Mouse (Mus musculus) layer of hippocampus, adult 8-10 months (tissue): Measurements from ENCODE around the gene Tmem167. TPM values are rescaled to one million over a fixed set of nuclear protein-coding genes. Genes with fewer than 3 reads are reported as not detected.
A peak's percentile ranks its signal among the peaks of the same experiment; 100 is the strongest.
"Not testable (repeated sequence)": the region's sequence is repeated elsewhere in the genome, so short reads cannot be mapped to it uniquely, and the experiment has no call there.

Source experiments
- DNase-seq, 2 experiments: peaks; one replicate each; pipeline ENCODE4 v3.0.0; 2022; ENCODE audit warnings: low spot score in 2 of 2
- total RNA-seq, 4 experiments: library from RNA; stranded (reverse); gene quantifications; 2 replicates each; pipeline ENCODE4 v1.2.4; 2022

Gene Tmem167
- total RNA-seq = 10 to 100 TPM; 22.0 to 23.8 (median 23.2) TPM

GRCm38 (mm10) chr13:90088962-90089824 lies at the start of gene Tmem167, which contains the start of gene Xrcc4:
Gene Tmem167, plus strand, starts transcription at chr13:90089123.
Gene Xrcc4, minus strand, starts transcription at chr13:90089608.
- peak; percentile 98 to 99 for DNase-seq

DNA sequence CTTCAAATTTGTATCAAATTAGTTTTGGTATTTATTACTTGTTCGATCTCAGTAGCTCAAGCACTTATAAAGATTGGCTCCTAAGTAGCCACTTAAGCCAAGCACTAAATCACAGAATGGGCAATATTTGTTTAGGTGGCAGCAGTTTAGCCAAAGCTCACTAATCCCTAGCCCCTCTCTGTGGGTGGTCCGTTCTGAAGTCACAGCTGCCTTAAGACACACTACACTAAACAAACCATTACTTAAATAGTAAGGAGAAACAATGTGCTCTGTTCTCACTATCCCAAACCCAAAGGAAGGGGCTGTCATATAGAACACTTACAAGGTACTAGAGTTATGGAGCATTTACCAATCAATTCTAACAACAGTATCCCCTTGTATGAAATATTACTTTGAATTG lies 49.3 kb upstream of the Tmem167 start:
- DNase-seq = no peak

DNA sequence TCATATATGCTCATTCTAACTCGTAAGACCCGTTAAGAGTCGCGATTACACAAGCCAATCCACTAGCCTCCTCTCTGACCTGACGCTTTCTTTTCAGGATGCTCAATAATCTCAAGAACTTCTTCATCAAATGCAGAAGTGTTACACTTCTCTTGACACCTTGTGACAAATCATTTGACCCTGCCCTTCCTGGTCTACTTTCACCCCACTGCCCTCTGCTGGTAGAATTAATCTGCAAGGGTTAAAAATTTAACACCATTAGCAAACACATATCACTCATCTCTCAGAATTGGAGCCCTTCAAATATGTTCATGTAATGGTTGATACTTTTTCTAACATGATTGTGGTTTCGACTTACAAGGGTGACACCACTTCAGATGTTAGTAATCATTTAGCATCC lies 37.2 kb upstream of the Tmem167 start:
- no peak for DNase-seq

- no peak for DNase-seq
These were observed 36.5 kb upstream of the Tmem167 start for GRCm38 (mm10) chr13:90052408-90052807.

DNA sequence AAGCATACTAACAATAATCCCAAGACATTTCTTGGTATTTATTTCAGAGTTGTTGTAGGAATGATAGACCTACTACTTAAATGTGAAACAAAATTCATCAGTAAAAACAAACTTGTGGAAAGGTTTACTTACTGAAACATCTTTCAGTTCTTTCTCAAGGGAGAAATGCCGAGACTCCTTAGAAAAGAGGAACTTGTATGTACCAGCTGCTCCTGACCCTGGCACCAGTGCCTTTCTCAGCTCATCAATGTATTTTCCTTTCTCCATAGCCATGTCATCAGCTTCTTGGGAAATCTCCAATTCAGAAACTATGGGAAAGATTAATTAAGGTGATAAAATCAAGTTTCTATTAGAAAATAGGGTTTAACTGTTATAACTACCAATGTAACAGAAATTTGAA lies 27.0 kb upstream of the Tmem167 start:
- no peak for DNase-seq

GRCm38 (mm10) chr13:90089825-90090183 lies 881 bp downstream of the Tmem167 start:
- DNase-seq = no peak

GRCm38 (mm10) chr13:90101514-90101913 lies 12.6 kb downstream of the Tmem167 start:
- no peak for DNase-seq

DNA sequence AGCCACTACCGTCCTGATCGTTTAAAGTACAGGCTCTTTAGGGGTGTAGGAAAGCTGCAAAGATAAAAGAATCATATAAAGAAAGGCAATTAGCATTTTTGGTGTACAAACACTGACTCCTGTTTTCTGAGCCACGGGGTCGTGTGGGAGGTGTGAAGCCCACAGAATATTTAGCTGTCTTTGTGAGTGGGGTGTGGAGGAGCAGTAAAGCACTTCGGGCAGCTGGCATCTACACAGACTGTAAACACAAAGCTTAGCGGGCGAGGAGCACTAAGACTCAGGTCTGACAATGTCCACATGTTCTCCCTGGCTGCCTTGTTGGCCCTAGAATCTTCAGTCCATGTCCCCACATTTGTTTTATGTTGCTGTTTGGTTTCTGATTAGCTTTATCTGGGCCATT lies 17.2 kb downstream of the Tmem167 start:
- no peak for DNase-seq

DNA sequence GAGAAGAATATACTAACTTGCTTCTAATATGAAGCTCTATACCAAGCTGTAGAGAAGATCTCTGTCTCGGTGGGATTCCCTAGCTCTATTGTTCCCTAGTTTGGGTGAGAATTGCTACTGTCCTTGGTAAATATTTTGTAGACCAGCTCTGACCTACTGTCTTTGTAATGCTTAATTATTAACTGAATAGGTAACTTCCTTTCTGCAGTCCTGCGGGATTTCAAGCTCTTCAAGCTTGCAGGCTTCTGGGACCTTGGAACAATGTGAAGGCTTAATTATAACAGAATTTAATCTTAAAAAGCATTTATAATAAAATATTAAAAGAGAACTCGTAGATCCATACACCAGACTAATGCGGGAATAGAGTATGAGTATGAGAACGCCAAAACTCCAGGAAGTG lies 19.8 kb downstream of the Tmem167 start:
- DNase-seq = not testable (repeated sequence)

- no peak for DNase-seq
These were observed 22.8 kb downstream of the Tmem167 start for GRCm38 (mm10) chr13:90111681-90112080.

DNA sequence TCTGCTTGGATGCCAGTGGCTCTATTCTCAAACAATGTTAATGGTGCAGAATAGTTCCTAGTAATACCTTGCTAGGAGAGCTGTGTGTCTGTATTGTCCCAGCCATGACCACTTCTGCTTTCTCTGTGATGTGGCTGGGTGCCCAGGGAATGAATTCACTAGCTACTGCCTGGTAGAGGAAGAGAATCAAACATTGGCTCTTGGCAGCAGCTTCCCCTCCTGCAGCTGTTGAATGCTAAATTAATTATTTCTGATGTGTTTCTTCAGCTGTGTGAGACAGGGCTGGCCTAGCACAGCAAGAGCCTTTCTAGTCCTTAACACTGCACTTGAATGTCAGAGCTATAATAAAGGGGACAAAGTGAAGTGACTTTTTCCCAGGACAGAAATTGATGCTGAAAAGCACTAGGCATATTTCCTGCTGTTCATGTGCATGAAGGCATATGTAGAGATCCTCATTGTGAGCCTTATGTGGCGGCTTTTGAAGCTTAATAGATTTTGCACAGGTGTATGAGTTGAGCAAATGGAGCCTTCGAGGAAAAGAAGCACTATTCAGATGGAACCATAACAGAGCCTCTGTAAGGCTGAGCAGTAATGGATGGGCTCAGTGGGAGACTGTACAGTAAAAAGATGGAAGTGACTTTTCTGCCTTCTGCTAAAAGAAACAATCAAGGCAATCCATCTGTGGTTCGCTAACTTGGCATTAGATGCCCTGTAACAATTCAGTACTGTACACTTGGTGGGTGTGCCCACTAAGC lies 47.4 kb downstream of the Tmem167 start:
- peak; percentile 49 to 51 for DNase-seq

DNA sequence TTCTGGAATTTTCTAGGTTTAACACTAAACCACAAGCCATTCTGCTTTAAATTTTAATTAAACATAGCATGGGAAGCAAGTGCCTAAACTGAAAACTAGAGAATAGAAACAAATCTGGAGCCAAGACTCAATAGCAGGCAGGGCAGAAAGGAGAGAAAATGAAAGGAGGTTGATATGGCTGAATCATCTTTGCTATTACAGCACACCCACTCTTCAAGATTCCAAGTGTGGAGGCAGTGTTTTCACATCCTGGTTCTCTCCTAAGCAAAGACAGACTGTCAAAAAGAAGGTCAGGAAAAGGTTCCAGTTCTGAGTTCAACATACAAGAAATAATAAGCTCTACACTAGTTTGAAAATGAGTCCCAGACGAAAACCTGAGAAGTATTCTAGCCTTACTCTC lies 52.8 kb downstream of the Tmem167 start:
- no peak for DNase-seq

DNA sequence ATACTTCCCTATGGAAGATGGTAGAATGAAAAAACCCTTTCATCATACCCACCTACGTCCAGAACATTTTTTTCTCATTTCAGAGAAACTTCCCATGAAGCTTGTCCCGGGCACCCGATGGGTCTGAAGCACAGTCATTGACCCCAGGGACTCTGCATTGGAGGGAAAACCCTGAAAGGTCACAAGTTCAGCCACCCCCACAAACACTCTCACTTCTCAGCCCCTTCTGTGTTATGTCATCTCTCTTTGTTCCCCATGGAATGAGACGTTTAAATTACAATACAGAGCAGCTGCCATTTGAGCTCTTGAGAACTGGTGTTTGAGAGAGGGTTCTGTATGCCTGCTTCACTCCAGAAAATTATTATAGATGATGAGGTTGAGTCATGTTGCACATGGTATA lies 54.3 kb downstream of the Tmem167 start:
- no peak for DNase-seq

- DNase-seq = no peak
These were observed 63.0 kb downstream of the Tmem167 start for GRCm38 (mm10) chr13:90151881-90152280.

- DNase-seq = no peak
These were observed 63.8 kb downstream of the Tmem167 start for GRCm38 (mm10) chr13:90152536-90153273.

DNA sequence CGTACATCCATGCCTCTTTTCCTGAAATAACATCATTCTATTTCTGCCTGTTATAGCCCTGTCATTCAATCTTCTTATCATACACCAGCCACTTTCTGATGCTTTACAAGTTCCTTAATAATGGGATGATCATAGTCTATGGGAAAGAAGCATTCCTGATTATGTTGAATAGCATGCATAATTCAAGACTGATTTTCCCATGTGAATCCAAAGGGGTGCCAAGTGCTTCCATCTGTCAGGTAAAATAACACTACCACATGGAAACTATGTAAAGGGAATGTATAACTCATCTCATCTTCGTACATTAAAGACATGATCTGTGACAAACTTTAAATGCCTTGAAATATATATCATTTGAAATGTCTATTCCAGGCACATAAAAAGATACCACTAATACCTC lies 75.2 kb downstream of the Tmem167 start:
- no peak for DNase-seq

- no peak for DNase-seq
These were observed 78.1 kb downstream of the Tmem167 start for GRCm38 (mm10) chr13:90167044-90167443.

- DNase-seq = no peak
These were observed 81.3 kb downstream of the Tmem167 start for GRCm38 (mm10) chr13:90170100-90170781.

DNA sequence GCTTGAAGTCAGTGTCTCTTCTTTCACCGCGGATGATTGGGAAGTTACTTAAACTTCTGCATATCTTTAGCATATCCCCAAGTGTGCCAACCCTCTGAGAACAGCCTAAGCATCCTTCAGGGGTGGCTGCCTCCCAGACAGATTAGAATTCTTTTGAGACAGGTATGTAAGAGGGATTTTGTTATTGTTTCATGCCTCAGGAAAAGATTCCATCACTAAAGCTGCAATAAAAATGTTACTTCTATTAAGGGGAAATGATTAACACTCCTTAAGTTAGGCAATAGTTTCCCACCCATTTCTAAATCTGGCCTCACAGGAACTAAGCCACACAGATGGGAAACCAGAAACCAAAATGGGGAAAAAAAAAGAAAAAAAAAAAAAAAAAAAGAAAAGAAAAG lies 81.9 kb downstream of the Tmem167 start:
- DNase-seq = no peak

- DNase-seq = no peak
These were observed 82.5 kb downstream of the Tmem167 start for GRCm38 (mm10) chr13:90171390-90171789.

- DNase-seq = no peak
These were observed 86.7 kb downstream of the Tmem167 start for GRCm38 (mm10) chr13:90175662-90176061.
